7 mouse cellular contexts compared by ENCODE assay signal in genomic region chr6:81924304-81924703, GRCm38 (mm10). TPM values are rescaled to one million over a fixed set of nuclear protein-coding genes. Genes with fewer than 3 reads are reported as not detected.
DNase-seq lines count a peak whose midpoint lies in the region; ATAC-seq and TF ChIP-seq lines count a peak whose summit lies in the region.

No protein-coding gene starts in this region.

- peak overlapping the region; percentile 76 for H3K4me2 ChIP-seq in lung, embryonic 16.5 days (ENCODE audit: low read depth, low read length)
- peak overlapping the region; percentile 83 for H3K4me2 ChIP-seq in intestine, postnatal 0 days (replicated peaks; ENCODE audit: low read depth)
- peak overlapping the region; percentile 67 for H3K4me2 ChIP-seq in neural tube, embryonic 15.5 days

- no peak for DNase-seq in lung, postnatal 10 days
- no peak for DNase-seq in embryonic facial prominence, embryonic 10.5 days (ENCODE audit: low spot score)
- DNase-seq in layer of hippocampus, adult 9-11 months: no peak
- no peak for DNase-seq in spleen, postnatal 14 days (ENCODE audit: low spot score in 2 of 2)

- peak overlapping the region; percentile 94 for H3K9ac ChIP-seq in lung, embryonic 16.5 days (ENCODE audit: low read length)
- H3K9ac ChIP-seq in intestine, postnatal 0 days (ENCODE audit: low read depth, low read length): peak overlapping the region; percentile 76; the same call in 1 of the 2 replicates
- H3K9ac ChIP-seq in neural tube, embryonic 15.5 days (replicated peaks): peak overlapping the region; percentile 86

- H3K4me3 ChIP-seq in lung, embryonic 16.5 days (ENCODE audit: low read length): peak overlapping the region; percentile 82
- peak overlapping the region; percentile 87 for H3K4me3 ChIP-seq in embryonic facial prominence, embryonic 10.5 days
- H3K4me3 ChIP-seq in intestine, postnatal 0 days (ENCODE audit: low read depth, low read length): peak overlapping the region; percentile 67
- H3K4me3 ChIP-seq in neural tube, embryonic 15.5 days (replicated peaks): peak overlapping the region; percentile 78

- WGBS in lung, embryonic 16.5 days: 3% methylated on average over 5 of the region's 5 CpGs
- 21% methylated on average over 5 of the region's 5 CpGs for WGBS in embryonic facial prominence, embryonic 10.5 days
- WGBS in intestine, postnatal 0 days: 10% methylated on average over 5 of the region's 5 CpGs
- 12% methylated on average over 5 of the region's 5 CpGs for WGBS in neural tube, embryonic 15.5 days

- peaks cover 5% of the 10 kb centered on the region for H3K4me1 ChIP-seq in lung, embryonic 16.5 days (replicated peaks; ENCODE audit: control insufficient read depth, insufficient read depth, low read length)
- H3K4me1 ChIP-seq in embryonic facial prominence, embryonic 10.5 days: peaks cover 14% of the 10 kb centered on the region
- H3K4me1 ChIP-seq in intestine, postnatal 0 days (replicated peaks; ENCODE audit: control insufficient read depth, insufficient read depth, low read length): no peaks in the 10 kb centered on the region
- H3K4me1 ChIP-seq in neural tube, embryonic 15.5 days: peaks cover 11% of the 10 kb centered on the region

- no peak for ATAC-seq in lung, embryonic 16.5 days (ENCODE audit: low read depth)
- no peak for ATAC-seq in intestine, postnatal 0 days
- ATAC-seq in neural tube, embryonic 15.5 days (ENCODE audit: low FRiP score): peak; percentile 43; the same call in 1 of the 2 replicates

- H3K27me3 ChIP-seq in lung, embryonic 16.5 days (ENCODE audit: control insufficient read depth, insufficient read depth, low read depth, low read length): no peaks in the 10 kb centered on the region
- H3K27me3 ChIP-seq in embryonic facial prominence, embryonic 10.5 days (replicated peaks; ENCODE audit: low read depth, poor library complexity, severe bottlenecking): no peaks in the 10 kb centered on the region
- H3K27me3 ChIP-seq in intestine, postnatal 0 days (replicated peaks; ENCODE audit: control insufficient read depth, insufficient read depth, low read length): no peaks in the 10 kb centered on the region
- no peaks in the 10 kb centered on the region for H3K27me3 ChIP-seq in neural tube, embryonic 15.5 days (replicated peaks)

- H3K36me3 ChIP-seq in lung, embryonic 16.5 days (ENCODE audit: control insufficient read depth, insufficient read depth, low read length): peaks cover 8% of the 10 kb centered on the region; the same call in 1 of the 2 replicates
- peaks cover 40% of the 10 kb centered on the region for H3K36me3 ChIP-seq in embryonic facial prominence, embryonic 10.5 days (replicated peaks)
- H3K36me3 ChIP-seq in intestine, postnatal 0 days (ENCODE audit: control insufficient read depth, insufficient read depth): peaks cover 19% of the 10 kb centered on the region
- H3K36me3 ChIP-seq in neural tube, embryonic 15.5 days: peaks cover 19% of the 10 kb centered on the region

- TF ChIP-seq CTCF in intestine, postnatal 0 days (IDR thresholded peaks at IDR 0.05; ENCODE audit: low read depth): no peak

- no peaks in the 10 kb centered on the region for H3K9me3 ChIP-seq in lung, embryonic 16.5 days (ENCODE audit: control insufficient read depth, low read length)
- no peaks in the 10 kb centered on the region for H3K9me3 ChIP-seq in embryonic facial prominence, embryonic 10.5 days
- H3K9me3 ChIP-seq in intestine, postnatal 0 days (ENCODE audit: control insufficient read depth): no peaks in the 10 kb centered on the region
- H3K9me3 ChIP-seq in neural tube, embryonic 15.5 days (replicated peaks): no peaks in the 10 kb centered on the region

- no peak overlapping the region for H3K27ac ChIP-seq in lung, embryonic 16.5 days (ENCODE audit: low read length)
- H3K27ac ChIP-seq in embryonic facial prominence, embryonic 10.5 days (replicated peaks): peak overlapping the region; percentile 96; the same call in 1 of the 2 replicates
- no peak overlapping the region for H3K27ac ChIP-seq in intestine, postnatal 0 days (ENCODE audit: low read depth, low read length)
- H3K27ac ChIP-seq in neural tube, embryonic 15.5 days (replicated peaks): no peak overlapping the region

RNA-seq across cellular contexts. Expression of gene Gcfc2, which starts 0.8 kb away (rescaled TPM):
- polyA plus RNA-seq in lung, embryonic 16.5 days (2015; fragmentation: Nextera tagmentation; extraction: Ambion mirVana): 7.5 and 8.6 TPM in 2 replicates
- 10.7 and 11.9 TPM in 2 replicates for polyA plus RNA-seq in embryonic facial prominence, embryonic 10.5 days (2016; fragmentation: Nextera tagmentation; extraction: Ambion mirVana)
- 2.1 and 2.9 TPM in 2 replicates for polyA plus RNA-seq in intestine, postnatal 0 days (2015; fragmentation: Nextera tagmentation; extraction: Ambion mirVana)
- polyA plus RNA-seq in neural tube, embryonic 15.5 days (2015; fragmentation: Nextera tagmentation; extraction: Ambion mirVana): 7.2 and 7.5 TPM in 2 replicates

RNA-seq across cellular contexts. Expression of gene Mrpl19, which starts 41.5 kb away (rescaled TPM):
- 32.4 and 44.3 TPM in 2 replicates for polyA plus RNA-seq in lung, embryonic 16.5 days (2015; fragmentation: Nextera tagmentation; extraction: Ambion mirVana)
- 65.2 and 67.7 TPM in 2 replicates for polyA plus RNA-seq in embryonic facial prominence, embryonic 10.5 days (2016; fragmentation: Nextera tagmentation; extraction: Ambion mirVana)
- polyA plus RNA-seq in intestine, postnatal 0 days (2015; fragmentation: Nextera tagmentation; extraction: Ambion mirVana): 18.1 and 22.2 TPM in 2 replicates
- polyA plus RNA-seq in neural tube, embryonic 15.5 days (2015; fragmentation: Nextera tagmentation; extraction: Ambion mirVana): 40.6 and 46.5 TPM in 2 replicates
